Mouse (Mus musculus): ENCODE measurements around the gene Tbc1d22a. TPM values are rescaled to one million over a fixed set of nuclear protein-coding genes. Genes with fewer than 3 reads are reported as not detected.

Tbc1d22a gene
- total RNA-seq, 2 experiments from 2014 or later: 25.7 to 26.0 TPM

DNA sequence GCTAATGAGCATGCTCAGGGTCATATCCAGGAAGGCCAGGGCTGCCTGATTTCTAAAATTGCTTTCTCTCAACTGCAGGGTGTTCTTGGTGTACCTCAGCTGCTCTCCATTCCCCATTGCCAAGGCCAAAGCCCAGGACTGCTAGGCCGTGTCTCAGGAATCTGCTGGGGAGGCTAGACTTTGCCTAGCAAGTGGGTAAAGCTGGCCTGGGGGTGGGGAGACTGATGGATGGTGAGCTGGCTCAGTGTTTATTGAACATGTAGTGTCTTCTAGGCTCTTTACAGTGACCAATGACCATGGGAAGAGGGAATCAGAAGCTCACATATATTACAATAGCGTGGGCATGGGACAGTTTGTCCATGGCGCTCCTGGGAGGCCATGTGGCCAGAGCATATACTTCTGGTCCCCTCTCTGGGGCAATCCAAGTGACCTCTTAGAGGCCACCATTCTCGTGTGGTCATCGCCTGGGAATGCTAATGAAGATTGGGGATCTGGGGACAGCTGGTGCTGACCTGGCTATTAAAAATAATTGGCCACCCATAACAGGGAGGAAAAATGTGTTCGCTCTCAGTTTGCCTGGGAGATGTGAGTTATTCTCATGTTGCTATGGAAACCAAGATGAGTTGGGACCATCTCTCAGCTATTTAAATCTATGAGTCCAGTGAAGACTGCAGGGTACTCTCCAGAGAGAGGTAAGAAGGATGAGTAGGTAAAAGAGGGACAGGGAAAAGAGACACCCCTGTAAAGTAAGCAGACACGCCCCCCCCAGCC lies 294.3 kb downstream of the Tbc1d22a start:
- DNase-seq: no peak

GRCm38 (mm10) chr15:86509601-86510000 lies 295.3 kb downstream of the Tbc1d22a start:
- DNase-seq: no peak

- DNase-seq: no peak
Measured at GRCm38 (mm10) chr15:86511181-86511580, 296.9 kb downstream of the Tbc1d22a start.

DNA sequence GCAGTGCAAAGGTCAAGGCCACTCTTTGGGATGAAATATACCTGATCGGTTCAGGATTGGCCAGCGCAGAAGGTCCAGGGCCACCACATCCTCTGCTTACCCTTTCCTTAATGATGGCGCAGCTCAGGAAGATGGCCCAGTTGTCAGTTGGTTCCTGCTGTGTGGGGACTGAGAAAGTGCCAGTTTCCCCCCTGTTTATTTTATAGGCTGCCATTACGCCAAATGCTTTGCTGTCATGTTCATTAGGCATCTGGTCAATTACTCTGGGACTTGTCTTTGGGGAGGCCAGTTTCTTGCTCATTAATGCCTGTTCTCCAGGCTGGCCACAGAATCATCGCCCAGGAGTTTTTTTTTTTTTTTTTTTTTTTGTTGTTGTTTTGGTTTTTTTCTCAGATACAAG lies 299.1 kb downstream of the Tbc1d22a start:
- no peak for DNase-seq

GRCm38 (mm10) chr15:86520201-86520600 lies 305.9 kb downstream of the Tbc1d22a start:
- DNase-seq: no peak

DNA sequence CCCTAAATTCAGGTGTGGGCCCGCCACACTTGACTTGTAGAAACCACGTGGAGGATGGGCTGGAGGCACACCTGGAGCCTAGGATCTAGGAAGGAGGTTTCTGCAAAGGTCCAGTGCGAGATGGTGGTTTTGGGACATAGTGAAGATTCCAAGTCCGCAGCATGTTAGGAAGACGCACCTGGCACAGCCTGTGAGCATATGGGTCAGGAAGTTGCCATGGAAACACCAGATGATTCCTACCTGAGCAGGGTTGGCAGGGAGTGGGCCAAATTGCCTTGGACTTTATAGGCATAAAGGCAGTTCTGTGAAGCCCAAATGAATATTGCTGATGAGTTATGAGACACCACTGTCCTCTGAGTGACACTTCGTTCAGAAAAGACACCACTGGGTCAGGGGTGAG lies 321.1 kb downstream of the Tbc1d22a start:
- DNase-seq: no peak

DNA sequence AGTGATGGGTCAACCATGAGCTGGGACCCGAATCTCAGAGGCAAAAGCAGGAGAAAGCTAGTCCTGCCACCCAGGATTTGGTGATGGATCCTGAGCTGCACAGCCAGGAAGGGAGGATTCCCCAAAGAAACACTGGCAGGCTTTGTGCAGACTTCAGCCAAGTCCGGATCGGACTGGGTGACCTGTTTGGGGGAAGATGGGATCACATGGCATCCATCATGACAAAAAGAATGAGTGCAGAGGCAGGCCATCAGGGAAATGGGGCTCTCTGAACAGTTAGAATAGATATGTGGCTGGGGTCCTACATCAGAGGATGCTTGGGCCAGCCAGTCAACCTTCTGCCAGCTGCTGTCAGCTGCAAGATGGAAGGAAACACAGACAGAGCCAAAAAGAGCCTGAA lies 328.1 kb downstream of the Tbc1d22a start:
- DNase-seq: peak; percentile 5 to 26

DNA sequence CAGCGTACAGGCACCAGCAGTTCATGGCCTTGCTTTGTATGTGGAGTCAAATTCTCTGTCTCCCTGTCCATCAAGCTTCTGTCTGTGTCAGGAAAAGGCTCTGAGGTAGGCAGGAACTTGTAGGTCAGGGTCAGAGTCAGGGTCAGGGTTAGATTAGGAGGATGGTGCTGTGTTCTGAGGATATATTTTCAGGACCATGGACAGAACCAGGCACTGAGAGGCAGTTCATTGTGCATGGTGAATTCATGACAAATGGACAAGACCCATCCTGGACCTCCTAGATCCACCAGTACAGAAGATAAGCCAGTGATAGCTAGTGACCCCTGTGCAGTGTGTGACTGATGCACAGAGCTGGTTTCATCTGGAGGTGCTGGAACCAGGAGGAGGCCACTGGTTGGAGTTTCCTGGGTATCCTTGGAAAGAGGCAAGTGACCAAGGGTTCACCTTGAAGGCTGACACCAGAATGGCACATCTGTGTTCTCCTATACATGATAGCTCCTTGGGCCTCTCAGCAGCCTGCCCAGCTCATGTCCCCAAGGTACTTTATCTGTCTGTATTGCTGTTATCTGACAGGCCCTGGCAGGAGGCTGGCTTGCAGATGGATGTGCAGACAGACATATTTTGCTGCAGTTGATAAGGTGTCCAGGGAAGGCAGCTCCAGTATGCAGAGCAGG lies 330.0 kb downstream of the Tbc1d22a start:
- no peak for DNase-seq

Other genes starting within 250 kb of the Tbc1d22a start
- gene Celsr1, start 180.7 kb upstream of the Tbc1d22a start, total RNA-seq (2021): 1 to 10 TPM; 5.0 to 5.1 TPM
- gene Gramd4, start 156.8 kb upstream of the Tbc1d22a start, total RNA-seq (2021): 10 to 100 TPM; 32.6 to 32.7 TPM
- gene Cerk, start 28.3 kb upstream of the Tbc1d22a start, total RNA-seq (2021): 10 to 100 TPM; 29.2 to 32.0 TPM

Data from heart, adult 18-20 months (tissue).